Mouse (Mus musculus) ES-Bruce4 (cell line): Measurements from ENCODE around the gene Hfe. TPM values are rescaled to one million over a fixed set of nuclear protein-coding genes. Genes with fewer than 3 reads are reported as not detected.

Experiments
- H3K27ac ChIP-seq: 2 replicates; pipeline ENCODE4 v1.5.1; 2012; ENCODE audit warnings: low read length, inconsistent platforms; ENCODE audit not compliant: insufficient read depth
- H3K27me3 ChIP-seq: 2 replicates; pipeline ENCODE4 v1.6.1; 2012; ENCODE audit warnings: mild to moderate bottlenecking, low read length, inconsistent platforms; ENCODE audit not compliant: control insufficient read depth, poor library complexity, insufficient read depth, severe bottlenecking
- H3K36me3 ChIP-seq: 2 replicates; pipeline ENCODE4 v1.6.1; 2012; ENCODE audit warnings: inconsistent platforms, mild to moderate bottlenecking, low read length, moderate library complexity; ENCODE audit not compliant: control insufficient read depth, poor library complexity, insufficient read depth, severe bottlenecking
- H3K4me1 ChIP-seq: one replicate; pipeline ENCODE4 v1.8.1; 2011; ENCODE audit warnings: low read length; ENCODE audit not compliant: control insufficient read depth, insufficient read depth
- H3K4me3 ChIP-seq: 2 replicates; pipeline ENCODE4 v1.5.1; 2011; ENCODE audit warnings: low read depth, mild to moderate bottlenecking, low read length
- H3K9ac ChIP-seq: 2 replicates; pipeline ENCODE4 v1.6.1; 2012; ENCODE audit warnings: low read depth, mild to moderate bottlenecking, inconsistent platforms; ENCODE audit not compliant: poor library complexity, severe bottlenecking
- H3K9me3 ChIP-seq: replicated peaks from 2 replicates; pipeline ENCODE4 v1.6.1; 2012; ENCODE audit warnings: mild to moderate bottlenecking, low read length, inconsistent platforms; ENCODE audit not compliant: control insufficient read depth, poor library complexity, insufficient read depth, severe bottlenecking
- CTCF ChIP-seq: IDR thresholded peaks from one replicate; pipeline ENCODE4 v1.8.1; 2011; ENCODE audit warnings: low read depth, low read length
- EP300 ChIP-seq: IDR thresholded peaks from 2 replicates; pipeline ENCODE4 v1.6.1; 2011; ENCODE audit warnings: low read depth, low read length; ENCODE audit not compliant: insufficient read depth
- POLR2A ChIP-seq: IDR thresholded peaks from one replicate; pipeline ENCODE4 v1.8.1; 2011; ENCODE audit warnings: low read length; ENCODE audit not compliant: insufficient read depth
- polyA plus RNA-seq: library from polyadenylated mRNA; stranded (reverse); fragments of >200 nt; gene quantifications from 2 replicates; pipeline ENCODE4 v1.2.4, GENCODE M21; 2011; ENCODE audit warnings: low read depth; ENCODE audit not compliant: missing spikeins, insufficient read depth, insufficient read length

Gene Hfe
- polyA plus RNA-seq, 1 experiment = not detected

DNA sequence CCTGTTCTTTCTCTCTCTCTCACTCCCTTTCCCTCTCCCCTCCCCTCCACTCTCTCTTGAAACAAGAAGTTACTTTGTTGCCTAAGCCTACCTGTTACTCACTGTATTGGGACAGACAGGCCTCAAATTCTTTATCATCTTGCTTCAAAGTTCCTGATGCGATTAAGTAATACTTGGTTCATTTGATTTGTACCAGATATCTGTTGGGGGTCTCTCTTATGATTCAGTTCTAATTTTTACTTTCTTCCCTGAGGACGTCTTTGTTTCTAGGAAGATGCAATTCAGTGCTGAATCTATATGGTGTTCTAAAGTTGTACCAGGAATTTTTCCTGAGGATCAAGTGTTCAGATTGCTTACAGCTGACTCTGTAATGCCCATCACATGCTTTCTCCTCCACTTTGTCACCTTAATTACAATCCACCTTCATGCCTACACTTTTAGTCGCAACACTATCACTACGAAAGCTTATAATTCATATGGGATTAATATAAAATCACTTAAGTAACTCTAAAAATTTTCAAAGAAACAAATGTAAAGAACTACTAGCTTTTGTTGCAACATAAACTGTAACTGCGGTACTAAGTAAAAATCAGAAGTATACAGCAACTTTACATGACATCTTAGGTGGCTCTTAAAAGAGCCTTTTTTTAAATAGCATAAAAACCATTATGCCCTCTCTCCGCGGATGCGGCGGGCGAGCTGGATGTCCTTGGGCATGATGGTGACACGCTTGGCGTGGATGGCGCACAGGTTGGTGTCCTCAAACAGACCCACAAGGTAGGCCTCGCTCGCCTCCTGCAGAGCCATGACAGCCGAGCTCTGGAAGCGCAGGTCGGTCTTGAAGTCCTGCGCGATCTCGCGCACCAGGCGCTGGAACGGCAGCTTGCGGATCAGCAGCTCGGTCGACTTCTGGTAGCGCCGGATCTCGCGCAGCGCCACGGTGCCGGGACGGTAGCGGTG, 34.0 kb upstream of the Hfe start:
- Histone ChIP-seq H3K9me3 (no peaks in the 10 kb centered on the region), H3K9ac (peak overlapping the region; percentile 91), H3K27ac (peak overlapping the region; percentile 95), H3K4me1 (peaks cover 2% of the 10 kb centered on the region), H3K4me3 (peak overlapping the region; percentile 71), H3K27me3 (no peaks in the 10 kb centered on the region), H3K36me3 (no peaks in the 10 kb centered on the region)
- no peak for TF ChIP-seq CTCF
- TF ChIP-seq EP300 = no peak
- TF ChIP-seq POLR2A = no peak

DNA sequence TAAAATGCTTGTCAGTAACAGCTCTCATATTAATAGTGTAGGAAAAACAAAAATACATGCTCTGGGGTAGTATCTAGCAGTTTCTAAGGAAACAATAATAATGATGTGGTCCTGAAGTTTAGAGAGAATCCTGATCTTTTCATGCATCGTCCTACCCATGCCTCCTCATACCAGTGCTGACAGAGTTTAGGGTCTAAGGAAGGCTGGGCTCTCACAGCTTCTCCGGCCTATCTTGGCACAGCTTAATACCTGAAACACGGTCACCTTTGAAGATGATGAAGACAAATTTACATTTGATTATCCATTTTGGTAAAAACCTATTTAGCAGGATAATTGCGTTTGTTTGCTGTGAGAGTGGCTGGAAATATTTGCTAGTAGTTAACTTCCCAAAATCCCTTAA, 33.3 kb upstream of the Hfe start:
- H3K27ac ChIP-seq = peak overlapping the region; percentile 95
- no peaks in the 10 kb centered on the region for H3K36me3 ChIP-seq
- TF ChIP-seq EP300 = no peak
- TF ChIP-seq POLR2A = no peak
- TF ChIP-seq CTCF = no peak
- peak overlapping the region; percentile 56; the same call in 1 of the 2 replicates for H3K4me3 ChIP-seq
- H3K4me1 ChIP-seq = peaks cover 2% of the 10 kb centered on the region
- peak overlapping the region; percentile 91 for H3K9ac ChIP-seq
- H3K9me3 ChIP-seq = no peaks in the 10 kb centered on the region
- H3K27me3 ChIP-seq = no peaks in the 10 kb centered on the region

DNA sequence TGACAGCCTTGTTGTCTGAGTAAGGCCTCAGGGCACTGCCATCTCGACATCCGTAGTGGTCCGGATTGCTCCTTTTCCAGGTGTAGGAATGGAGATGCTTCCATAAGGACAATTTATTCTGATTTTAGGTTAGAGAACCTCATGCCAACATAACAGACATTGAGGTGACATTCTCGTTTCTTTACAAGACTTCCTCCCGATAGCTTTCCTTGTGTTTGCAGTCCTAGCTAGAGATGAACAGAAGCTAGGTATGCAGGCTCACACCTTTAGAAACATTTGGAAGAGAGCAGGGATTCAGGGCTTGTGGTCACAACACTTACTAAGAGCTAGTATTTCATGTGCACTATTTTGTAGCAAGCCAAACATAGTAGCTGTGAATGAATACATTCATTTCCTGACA, 32.6 kb upstream of the Hfe start:
- no peaks in the 10 kb centered on the region for H3K9me3 ChIP-seq
- peak overlapping the region; percentile 80 for H3K27ac ChIP-seq
- H3K9ac ChIP-seq = 0 out of 2 replicates have a peak overlapping the region, but pooled peaks have one; percentile 36
- H3K4me3 ChIP-seq = no peak overlapping the region
- H3K4me1 ChIP-seq = no peaks in the 10 kb centered on the region
- TF ChIP-seq POLR2A (no peak), CTCF (no peak), EP300 (no peak)
- H3K27me3 ChIP-seq = no peaks in the 10 kb centered on the region
- no peaks in the 10 kb centered on the region for H3K36me3 ChIP-seq

DNA sequence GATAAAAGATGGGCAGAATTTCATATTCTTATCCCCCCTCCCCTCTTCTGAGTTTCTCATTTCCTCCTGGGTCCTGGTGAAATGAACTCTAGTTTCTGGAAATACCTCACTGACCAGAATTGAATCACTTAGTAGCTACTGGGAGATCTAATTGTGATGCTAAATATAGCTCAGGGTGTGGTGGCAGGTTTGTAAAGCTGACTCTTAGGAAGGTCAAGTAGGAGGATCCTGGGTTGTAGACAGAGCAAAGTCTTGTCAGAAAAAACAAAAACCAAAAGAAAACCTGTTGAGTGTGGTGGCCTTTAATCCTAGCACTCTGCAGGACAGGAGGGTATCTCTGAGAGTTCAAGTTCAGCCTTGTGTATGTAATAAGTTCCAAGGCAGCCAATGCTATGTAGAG, 31.4 kb upstream of the Hfe start:
- H3K27me3 ChIP-seq = no peaks in the 10 kb centered on the region
- H3K9ac ChIP-seq = no peak overlapping the region
- no peaks in the 10 kb centered on the region for H3K9me3 ChIP-seq
- TF ChIP-seq POLR2A = no peak
- H3K27ac ChIP-seq = peak overlapping the region; percentile 97
- H3K36me3 ChIP-seq = no peaks in the 10 kb centered on the region
- no peak overlapping the region for H3K4me3 ChIP-seq
- H3K4me1 ChIP-seq = no peaks in the 10 kb centered on the region

DNA sequence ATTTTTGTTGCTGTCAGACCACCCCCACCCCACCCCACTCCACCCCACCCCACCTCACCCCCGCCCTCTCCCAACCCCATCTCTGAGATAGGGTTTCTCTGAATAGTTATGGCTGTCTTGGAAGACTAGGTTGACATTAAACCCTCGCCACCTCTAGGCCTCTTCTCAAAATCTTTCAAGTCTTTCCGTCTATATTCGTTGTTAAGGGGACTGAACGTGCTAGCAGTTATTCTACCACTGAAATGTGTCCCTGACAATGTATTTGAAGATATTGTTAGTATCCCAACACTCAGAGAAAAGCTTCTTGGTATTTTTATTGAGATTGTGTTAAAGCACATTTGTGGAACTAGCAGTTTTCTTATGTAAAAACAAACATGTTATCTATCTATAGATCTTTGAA, 30.3 kb upstream of the Hfe start:
- Histone ChIP-seq H3K27ac (peak overlapping the region; percentile 91), H3K36me3 (no peaks in the 10 kb centered on the region), H3K27me3 (no peaks in the 10 kb centered on the region), H3K9ac (peak overlapping the region; percentile 83), H3K4me1 (no peaks in the 10 kb centered on the region), H3K9me3 (no peaks in the 10 kb centered on the region), H3K4me3 (no peak overlapping the region)
- TF ChIP-seq EP300 = no peak
- no peak for TF ChIP-seq CTCF
- TF ChIP-seq POLR2A = no peak

DNA sequence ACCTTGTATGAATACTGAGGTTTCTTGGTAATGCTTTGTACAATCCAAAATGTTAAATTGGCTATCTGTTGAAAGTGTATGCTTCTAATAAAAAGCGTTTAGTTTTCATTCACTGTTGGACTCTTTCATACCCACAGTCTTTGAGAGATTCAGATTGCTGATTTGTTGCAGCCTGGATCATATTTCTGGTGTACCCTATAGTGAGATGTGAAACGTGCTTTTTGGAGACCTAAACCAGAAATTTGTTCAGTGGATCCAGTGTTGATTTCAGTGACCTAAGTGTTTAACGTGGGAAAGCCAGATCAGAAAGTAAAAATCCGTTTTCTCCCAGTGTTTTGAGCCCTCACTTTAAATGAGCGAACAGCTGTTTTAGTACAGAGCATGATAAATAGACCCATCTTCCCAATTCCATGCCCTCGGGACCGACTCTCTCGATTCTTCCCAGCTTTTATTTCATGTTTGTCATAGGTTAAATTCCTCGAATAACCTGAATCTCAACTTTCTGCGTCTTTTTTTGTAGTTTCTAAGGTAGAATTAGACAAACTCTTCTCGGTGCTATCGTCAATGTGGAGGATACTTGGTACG, 29.7 kb upstream of the Hfe start:
- Histone ChIP-seq H3K27me3 (no peaks in the 10 kb centered on the region), H3K4me1 (no peaks in the 10 kb centered on the region), H3K27ac (peak overlapping the region; percentile 90), H3K4me3 (peak overlapping the region; percentile 74), H3K36me3 (no peaks in the 10 kb centered on the region), H3K9me3 (no peaks in the 10 kb centered on the region), H3K9ac (peak overlapping the region; percentile 83)
- TF ChIP-seq CTCF (no peak), EP300 (no peak), POLR2A (no peak)
